Mouse (Mus musculus): ENCODE results near the gene Slc1a5. TPM values are rescaled to one million over a fixed set of nuclear protein-coding genes. Genes with fewer than 3 reads are reported as not detected.

Slc1a5 gene
- polyA plus RNA-seq, 1 experiment from 2014 or later, result 44.8 TPM

DNA sequence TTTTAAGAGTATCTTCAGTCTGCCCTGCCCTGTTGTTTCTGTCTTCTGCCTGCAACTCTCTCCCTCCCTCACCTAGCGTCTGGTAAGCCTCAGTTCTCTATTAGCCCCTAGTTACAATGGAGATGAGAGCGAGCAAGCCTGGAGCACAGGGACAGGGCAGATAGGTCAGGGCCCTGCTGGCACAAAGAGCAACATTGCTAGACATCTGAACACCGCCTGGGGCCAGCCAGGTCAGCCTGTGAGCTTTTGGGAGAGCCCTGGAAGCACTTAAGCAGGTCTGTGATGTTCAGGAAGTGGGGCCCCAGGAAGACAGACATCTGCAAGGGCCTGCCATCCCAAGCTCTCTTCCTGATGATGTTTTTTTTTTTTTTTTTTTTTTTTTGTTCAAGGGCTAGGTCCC, 40.0 kb downstream of the Slc1a5 start:
- no peaks in the 10 kb centered on the region for H3K27me3 ChIP-seq (ENCODE audit: insufficient read depth, low read length)
- 52% methylated on average over 3 of the region's 3 CpGs for WGBS (ENCODE audit: insufficient replicate concordance)
- no peak overlapping the region for H3K9ac ChIP-seq (replicated peaks)
- TF ChIP-seq EP300 (IDR thresholded peaks at IDR 0.05; ENCODE audit: low read depth) (no peak), CTCF (IDR thresholded peaks at IDR 0.05; ENCODE audit: low read depth) (no peak)
- no peak overlapping the region; the same call in 1 of the 2 replicates for H3K4me2 ChIP-seq (ENCODE audit: low read depth, low read length)
- H3K27ac ChIP-seq (ENCODE audit: low read depth), result no peak overlapping the region
- no peaks in the 10 kb centered on the region for H3K9me3 ChIP-seq (ENCODE audit: low read length)
- peaks cover 48% of the 10 kb centered on the region for H3K4me1 ChIP-seq (ENCODE audit: insufficient read depth)
- ATAC-seq, result no peak
- DNase-seq, result no peak
- peaks cover 28% of the 10 kb centered on the region for H3K36me3 ChIP-seq (replicated peaks; ENCODE audit: insufficient read depth, low read length)
- no peak overlapping the region for H3K4me3 ChIP-seq (ENCODE audit: low read depth, low read length)

DNA sequence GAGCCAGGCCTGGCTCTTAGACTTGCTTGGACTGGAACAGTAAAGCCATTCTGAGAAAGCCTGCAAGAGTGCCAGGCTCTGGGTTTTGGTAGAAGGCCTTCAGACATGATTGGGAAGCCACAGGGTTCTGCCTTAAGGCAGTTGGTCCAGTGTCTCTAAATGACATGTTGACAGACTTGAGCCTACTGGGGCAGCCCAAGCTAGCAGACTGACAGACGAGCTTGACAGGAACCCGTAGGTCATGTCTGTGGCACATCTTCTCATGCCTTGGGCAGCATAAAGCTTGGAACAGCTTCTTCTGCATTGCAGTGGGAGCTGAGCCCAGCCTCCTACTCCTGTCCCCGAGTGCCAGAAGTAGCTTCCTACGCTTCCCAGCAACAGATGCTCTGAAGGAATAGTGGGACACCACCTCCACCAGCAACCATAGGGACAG, 40.5 kb downstream of the Slc1a5 start:
- no peak overlapping the region for H3K27ac ChIP-seq (ENCODE audit: low read depth)

DNA sequence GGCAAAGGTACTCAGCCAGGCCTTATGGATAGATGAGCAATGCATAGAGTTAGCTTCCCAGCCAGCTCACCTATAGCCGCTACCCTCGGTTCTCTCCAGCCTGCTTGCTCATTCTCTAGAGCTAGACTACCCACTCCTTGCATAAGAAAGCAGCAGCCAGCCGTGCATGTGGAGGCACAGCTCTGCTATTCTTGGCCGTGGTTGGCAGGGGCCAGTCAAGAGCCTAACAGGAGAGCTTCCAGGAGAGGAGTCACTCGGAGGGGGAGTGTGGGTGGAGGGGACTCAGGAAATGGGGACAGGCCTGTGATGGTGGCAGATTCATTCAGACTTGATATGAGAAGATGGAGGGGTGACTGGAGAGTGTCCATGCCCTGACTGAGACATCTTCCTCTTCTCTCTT, 42.6 kb downstream of the Slc1a5 start:
- TF ChIP-seq EP300 (IDR thresholded peaks at IDR 0.05; ENCODE audit: low read depth), result no peak
- H3K4me1 ChIP-seq (ENCODE audit: insufficient read depth), result peaks cover 46% of the 10 kb centered on the region
- no peak overlapping the region for H3K27ac ChIP-seq (ENCODE audit: low read depth)
- H3K9ac ChIP-seq (replicated peaks), result no peak overlapping the region
- peaks cover 54% of the 10 kb centered on the region for H3K36me3 ChIP-seq (replicated peaks; ENCODE audit: insufficient read depth, low read length)
- 62% methylated on average over 5 of the region's 5 CpGs for WGBS (ENCODE audit: insufficient replicate concordance)
- ATAC-seq, result no peak
- H3K4me2 ChIP-seq (ENCODE audit: low read depth, low read length), result no peak overlapping the region
- DNase-seq, result no peak
- no peaks in the 10 kb centered on the region for H3K27me3 ChIP-seq (ENCODE audit: insufficient read depth, low read length)
- no peaks in the 10 kb centered on the region for H3K9me3 ChIP-seq (ENCODE audit: low read length)
- no peak overlapping the region for H3K4me3 ChIP-seq (ENCODE audit: low read depth, low read length)

More for the DNA sequence above, 40.5 kb downstream of the Slc1a5 start:
- TF ChIP-seq EP300 (IDR thresholded peaks at IDR 0.05; ENCODE audit: low read depth) (no peak), CTCF (IDR thresholded peaks at IDR 0.05; ENCODE audit: low read depth) (no peak)
- Histone ChIP-seq H3K27me3 (ENCODE audit: insufficient read depth, low read length) (no peaks in the 10 kb centered on the region), H3K4me2 (ENCODE audit: low read depth, low read length) (no peak overlapping the region), H3K9me3 (ENCODE audit: low read length) (no peaks in the 10 kb centered on the region), H3K36me3 (replicated peaks; ENCODE audit: insufficient read depth, low read length) (peaks cover 34% of the 10 kb centered on the region), H3K9ac (replicated peaks) (no peak overlapping the region), H3K4me1 (ENCODE audit: insufficient read depth) (peaks cover 54% of the 10 kb centered on the region), H3K4me3 (ENCODE audit: low read depth, low read length) (no peak overlapping the region)
- ATAC-seq, result no peak
- WGBS (ENCODE audit: insufficient replicate concordance), result 70% methylated on average over 4 of the region's 4 CpGs
- DNase-seq, result no peak

DNA sequence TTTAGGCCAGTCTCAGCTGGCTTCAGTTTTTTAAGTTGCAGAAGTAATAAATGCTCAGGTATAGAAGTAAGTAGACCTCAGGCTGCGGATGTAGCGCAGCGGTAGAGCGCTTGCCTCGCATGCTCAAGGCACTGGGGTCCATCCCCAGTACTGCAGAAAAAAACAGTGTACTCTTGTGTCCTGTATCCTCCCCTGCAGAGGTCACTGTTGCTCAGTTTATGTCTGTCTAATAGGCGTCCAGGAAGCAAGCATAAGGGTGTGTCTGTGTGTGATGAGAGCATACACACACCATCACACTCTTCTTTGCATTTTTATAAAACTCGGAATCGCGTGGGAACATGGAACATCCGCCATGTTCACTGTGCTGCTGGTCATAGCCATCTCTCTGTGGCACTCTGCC, 44.6 kb downstream of the Slc1a5 start:
- H3K27me3 ChIP-seq (ENCODE audit: insufficient read depth, low read length), result no peaks in the 10 kb centered on the region
- no peak for DNase-seq
- H3K9me3 ChIP-seq (ENCODE audit: low read length), result no peaks in the 10 kb centered on the region
- 71% methylated on average over 10 of the region's 10 CpGs for WGBS (ENCODE audit: insufficient replicate concordance)
- no peak overlapping the region for H3K4me3 ChIP-seq (ENCODE audit: low read depth, low read length)
- H3K4me1 ChIP-seq (ENCODE audit: insufficient read depth), result peaks cover 27% of the 10 kb centered on the region
- H3K27ac ChIP-seq (ENCODE audit: low read depth), result no peak overlapping the region
- H3K9ac ChIP-seq (replicated peaks), result no peak overlapping the region
- no peak overlapping the region for H3K4me2 ChIP-seq (ENCODE audit: low read depth, low read length)
- TF ChIP-seq CTCF (IDR thresholded peaks at IDR 0.05; ENCODE audit: low read depth) (peak; percentile 70), EP300 (IDR thresholded peaks at IDR 0.05; ENCODE audit: low read depth) (no peak)
- peak; percentile 55 for ATAC-seq
- peaks cover 74% of the 10 kb centered on the region for H3K36me3 ChIP-seq (replicated peaks; ENCODE audit: insufficient read depth, low read length)

DNA sequence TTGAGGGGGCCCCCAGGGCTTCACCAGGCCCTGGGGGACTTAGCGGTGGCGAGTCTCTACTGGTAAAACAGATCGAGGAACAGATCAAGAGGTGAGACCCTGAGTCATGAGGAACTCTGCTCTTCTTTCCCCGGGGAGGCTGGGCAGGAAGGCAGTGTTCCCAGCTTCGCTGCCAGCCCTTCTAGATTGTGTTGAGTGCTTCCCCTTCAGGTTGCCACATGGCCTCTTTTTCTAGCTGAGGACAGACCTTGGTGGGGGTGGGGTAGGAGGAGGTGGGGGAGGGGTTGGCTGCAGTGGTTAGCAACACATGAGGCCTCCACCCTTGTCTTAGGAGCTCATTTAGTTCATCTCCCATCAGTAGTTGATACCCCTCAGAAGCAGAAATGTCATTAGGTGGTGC, 45.4 kb downstream of the Slc1a5 start:
- Histone ChIP-seq H3K4me3 (ENCODE audit: low read depth, low read length) (no peak overlapping the region), H3K4me2 (ENCODE audit: low read depth, low read length) (no peak overlapping the region), H3K27me3 (ENCODE audit: insufficient read depth, low read length) (no peaks in the 10 kb centered on the region), H3K36me3 (replicated peaks; ENCODE audit: insufficient read depth, low read length) (peaks cover 82% of the 10 kb centered on the region), H3K4me1 (ENCODE audit: insufficient read depth) (peaks cover 19% of the 10 kb centered on the region), H3K9ac (replicated peaks) (no peak overlapping the region), H3K27ac (ENCODE audit: low read depth) (0 out of 2 replicates have a peak overlapping the region, but pooled peaks have one; percentile 16), H3K9me3 (ENCODE audit: low read length) (no peaks in the 10 kb centered on the region)
- 53% methylated on average over 5 of the region's 5 CpGs for WGBS (ENCODE audit: insufficient replicate concordance)
- ATAC-seq, result no peak
- no peak for DNase-seq
- TF ChIP-seq EP300 (IDR thresholded peaks at IDR 0.05; ENCODE audit: low read depth) (no peak), CTCF (IDR thresholded peaks at IDR 0.05; ENCODE audit: low read depth) (no peak)

DNA sequence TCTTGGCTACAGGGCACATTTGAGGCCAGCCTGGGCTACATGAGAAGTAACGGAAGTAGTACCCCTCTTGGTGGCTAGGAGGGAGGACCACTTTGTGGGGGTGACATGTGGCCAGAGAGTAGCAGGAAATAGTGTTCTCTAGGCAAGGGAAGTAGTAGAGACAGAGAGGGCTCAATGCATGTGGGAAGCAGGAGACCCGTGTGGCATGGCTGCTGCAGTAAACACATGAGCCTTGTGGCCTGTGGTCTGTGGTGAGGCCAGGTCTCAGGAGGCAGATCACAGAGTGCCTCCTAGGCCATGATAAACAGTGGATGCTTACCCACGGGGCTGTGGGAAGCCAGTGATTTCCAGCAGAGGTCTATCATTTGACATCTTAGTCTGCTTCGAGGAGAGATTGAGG, 46.1 kb downstream of the Slc1a5 start:
- no peak for TF ChIP-seq EP300 (IDR thresholded peaks at IDR 0.05; ENCODE audit: low read depth)
- no peak for TF ChIP-seq CTCF (IDR thresholded peaks at IDR 0.05; ENCODE audit: low read depth)
- DNase-seq (no peak), ATAC-seq (no peak)
- Histone ChIP-seq H3K36me3 (replicated peaks; ENCODE audit: insufficient read depth, low read length) (peaks cover 89% of the 10 kb centered on the region), H3K27ac (ENCODE audit: low read depth) (no peak overlapping the region), H3K4me3 (ENCODE audit: low read depth, low read length) (no peak overlapping the region), H3K27me3 (ENCODE audit: insufficient read depth, low read length) (no peaks in the 10 kb centered on the region), H3K9ac (replicated peaks) (no peak overlapping the region), H3K9me3 (ENCODE audit: low read length) (no peaks in the 10 kb centered on the region), H3K4me1 (ENCODE audit: insufficient read depth) (peaks cover 15% of the 10 kb centered on the region), H3K4me2 (ENCODE audit: low read depth, low read length) (no peak overlapping the region)
- 50% methylated on average over 4 of the region's 4 CpGs for WGBS (ENCODE audit: insufficient replicate concordance)

DNA sequence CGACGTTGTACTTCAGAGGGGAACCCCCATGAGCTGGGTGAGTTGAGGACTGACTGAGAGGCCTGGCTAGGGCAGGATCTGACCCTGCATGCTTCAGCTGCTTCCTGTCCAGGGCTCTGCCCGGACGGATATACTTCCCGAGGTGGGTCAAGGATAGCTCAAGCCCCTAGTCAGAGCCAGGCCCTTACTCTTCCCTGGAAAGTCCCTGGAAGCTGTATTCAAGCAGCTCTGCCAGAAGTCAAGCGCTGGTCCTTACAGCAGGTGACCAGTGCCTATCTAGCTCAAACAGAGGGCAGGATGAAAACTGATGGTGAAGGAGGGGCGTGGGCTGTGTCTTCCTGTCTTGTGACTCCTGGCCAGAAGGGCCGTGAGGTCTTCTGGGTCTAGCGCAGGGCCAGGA, 49.3 kb downstream of the Slc1a5 start:
- peaks cover 15% of the 10 kb centered on the region; the same call in 1 of the 2 replicates for H3K4me1 ChIP-seq (ENCODE audit: insufficient read depth)
- no peak overlapping the region for H3K9ac ChIP-seq (replicated peaks)
- 79% methylated on average over 9 of the region's 9 CpGs for WGBS (ENCODE audit: insufficient replicate concordance)
- no peak overlapping the region for H3K4me3 ChIP-seq (ENCODE audit: low read depth, low read length)
- no peak for DNase-seq
- peak; percentile 61 for ATAC-seq
- H3K36me3 ChIP-seq (replicated peaks; ENCODE audit: insufficient read depth, low read length), result peaks cover 90% of the 10 kb centered on the region
- no peak overlapping the region for H3K27ac ChIP-seq (ENCODE audit: low read depth)
- H3K9me3 ChIP-seq (ENCODE audit: low read length), result no peaks in the 10 kb centered on the region
- H3K27me3 ChIP-seq (ENCODE audit: insufficient read depth, low read length), result no peaks in the 10 kb centered on the region
- no peak for TF ChIP-seq EP300 (IDR thresholded peaks at IDR 0.05; ENCODE audit: low read depth)
- TF ChIP-seq CTCF (IDR thresholded peaks at IDR 0.05; ENCODE audit: low read depth), result no peak
- H3K4me2 ChIP-seq (ENCODE audit: low read depth, low read length), result no peak overlapping the region
